Mouse (Mus musculus): ENCODE results near the gene Lrrc8c.

- TF ChIP-seq ZNF384 (IDR thresholded peaks at IDR 0.05; ENCODE audit: low read depth, low read length) (no peak), CHD2 (IDR thresholded peaks at IDR 0.05; ENCODE audit: low read depth, low read length) (no peak), MAFK (IDR thresholded peaks at IDR 0.05; ENCODE audit: insufficient read depth, low read depth, low read length) (no peak)
These were observed 46.0 kb upstream of the Lrrc8c start for GRCm38 (mm10) chr5:105472983-105473705.
